Mouse (Mus musculus): ENCODE data around the gene Rps17.

Rps17 gene

GRCm38 (mm10) chr7:81331851-81332250, 13.2 kb downstream of the Rps17 start:
- DNase-seq (ENCODE audit: low spot score in 2 of 2) = no peak

GRCm38 (mm10) chr7:81330767-81331166, 14.3 kb downstream of the Rps17 start:
- DNase-seq (ENCODE audit: low spot score in 2 of 2) = no peak

GRCm38 (mm10) chr7:81327661-81328060, 17.4 kb downstream of the Rps17 start:
- DNase-seq (ENCODE audit: low spot score in 2 of 2) = no peak

GRCm38 (mm10) chr7:81326859-81327258, 18.2 kb downstream of the Rps17 start:
- DNase-seq (ENCODE audit: low spot score in 2 of 2) = no peak

- no peak for DNase-seq (ENCODE audit: low spot score in 2 of 2)
Measured at GRCm38 (mm10) chr7:81326043-81326442, 19.0 kb downstream of the Rps17 start.

- no peak for DNase-seq (ENCODE audit: low spot score in 2 of 2)
Measured at GRCm38 (mm10) chr7:81321776-81322175, 23.3 kb downstream of the Rps17 start.

- DNase-seq (ENCODE audit: low spot score in 2 of 2) = no peak
Measured at GRCm38 (mm10) chr7:81319749-81320148, 25.3 kb downstream of the Rps17 start.

GRCm38 (mm10) chr7:81315583-81315982, 29.5 kb downstream of the Rps17 start:
- no peak for DNase-seq (ENCODE audit: low spot score in 2 of 2)

GRCm38 (mm10) chr7:81311581-81311980, 33.5 kb downstream of the Rps17 start:
- no peak for DNase-seq (ENCODE audit: low spot score in 2 of 2)

GRCm38 (mm10) chr7:81311130-81311529, 33.9 kb downstream of the Rps17 start:
- no peak for DNase-seq (ENCODE audit: low spot score in 2 of 2)

GRCm38 (mm10) chr7:81309247-81309646, 35.8 kb downstream of the Rps17 start:
- DNase-seq (ENCODE audit: low spot score in 2 of 2) = no peak

GRCm38 (mm10) chr7:81307735-81308134, 37.3 kb downstream of the Rps17 start:
- DNase-seq (ENCODE audit: low spot score in 2 of 2) = no peak

GRCm38 (mm10) chr7:81304675-81305074, 40.4 kb downstream of the Rps17 start:
- DNase-seq (ENCODE audit: low spot score in 2 of 2) = no peak

GRCm38 (mm10) chr7:81304100-81304499, 41.0 kb downstream of the Rps17 start:
- DNase-seq (ENCODE audit: low spot score in 2 of 2) = no peak

GRCm38 (mm10) chr7:81303682-81304081, 41.4 kb downstream of the Rps17 start:
- DNase-seq (ENCODE audit: low spot score in 2 of 2) = no peak

GRCm38 (mm10) chr7:81301323-81301722, 43.7 kb downstream of the Rps17 start:
- DNase-seq (ENCODE audit: low spot score in 2 of 2) = no peak

GRCm38 (mm10) chr7:81298206-81298605, 46.8 kb downstream of the Rps17 start:
- DNase-seq (ENCODE audit: low spot score in 2 of 2) = no peak

- no peak for DNase-seq (ENCODE audit: low spot score in 2 of 2)
Measured at GRCm38 (mm10) chr7:81295169-81295568, 49.9 kb downstream of the Rps17 start.

All from spleen, postnatal 36 days (tissue).